Mouse (Mus musculus): ENCODE results near the gene Rgs7. TPM values are rescaled to one million over a fixed set of nuclear protein-coding genes. Genes with fewer than 3 reads are reported as not detected.

The Rgs7 gene
- polyA plus RNA-seq, 1 experiment, result 1.2 TPM

GRCm38 (mm10) chr1:175185211-175185610, 307.1 kb downstream of the Rgs7 start:
- 75% methylated on average over 2 of the region's 2 CpGs for WGBS
- H3K27ac ChIP-seq (ENCODE audit: insufficient read depth, low read depth, low read length), result no peak overlapping the region
- H3K4me1 ChIP-seq (ENCODE audit: control insufficient read depth, insufficient read depth, low read length), result no peaks in the 10 kb centered on the region
- no peaks in the 10 kb centered on the region for H3K27me3 ChIP-seq (replicated peaks; ENCODE audit: control insufficient read depth, insufficient read depth, low read length)
- no peak for DNase-seq
- H3K36me3 ChIP-seq (ENCODE audit: control insufficient read depth, insufficient read depth, low read length), result no peaks in the 10 kb centered on the region
- TF ChIP-seq CTCF (conservative IDR thresholded peaks at IDR 0.05; ENCODE audit: insufficient read depth, insufficient read length, low read depth, low read length), result no peak
- TF ChIP-seq POLR2A (IDR thresholded peaks at IDR 0.05; ENCODE audit: low read depth, low read length), result no peak
- H3K4me3 ChIP-seq (ENCODE audit: insufficient read depth, low read depth, low read length), result no peak overlapping the region

GRCm38 (mm10) chr1:175184736-175185135, 307.6 kb downstream of the Rgs7 start:
- H3K36me3 ChIP-seq (ENCODE audit: control insufficient read depth, insufficient read depth, low read length), result no peaks in the 10 kb centered on the region

GRCm38 (mm10) chr1:175178733-175179132, 313.6 kb downstream of the Rgs7 start:
- Histone ChIP-seq H3K27me3 (replicated peaks; ENCODE audit: control insufficient read depth, insufficient read depth, low read length) (no peaks in the 10 kb centered on the region), H3K4me1 (ENCODE audit: control insufficient read depth, insufficient read depth, low read length) (no peaks in the 10 kb centered on the region), H3K36me3 (ENCODE audit: control insufficient read depth, insufficient read depth, low read length) (no peaks in the 10 kb centered on the region), H3K27ac (ENCODE audit: insufficient read depth, low read depth, low read length) (no peak overlapping the region), H3K4me3 (ENCODE audit: insufficient read depth, low read depth, low read length) (no peak overlapping the region)
- no peak for DNase-seq
- WGBS, result 66% methylated on average over 1 of the region's 1 CpGs
- TF ChIP-seq POLR2A (IDR thresholded peaks at IDR 0.05; ENCODE audit: low read depth, low read length), result no peak
- TF ChIP-seq CTCF (conservative IDR thresholded peaks at IDR 0.05; ENCODE audit: insufficient read depth, insufficient read length, low read depth, low read length), result no peak

More at GRCm38 (mm10) chr1:175184736-175185135, 307.6 kb downstream of the Rgs7 start:
- no peaks in the 10 kb centered on the region for H3K4me1 ChIP-seq (ENCODE audit: control insufficient read depth, insufficient read depth, low read length)
- DNase-seq, result no peak
- H3K27ac ChIP-seq (ENCODE audit: insufficient read depth, low read depth, low read length), result no peak overlapping the region
- H3K4me3 ChIP-seq (ENCODE audit: insufficient read depth, low read depth, low read length), result no peak overlapping the region
- no peaks in the 10 kb centered on the region for H3K27me3 ChIP-seq (replicated peaks; ENCODE audit: control insufficient read depth, insufficient read depth, low read length)
- no peak for TF ChIP-seq CTCF (conservative IDR thresholded peaks at IDR 0.05; ENCODE audit: insufficient read depth, insufficient read length, low read depth, low read length)
- TF ChIP-seq POLR2A (IDR thresholded peaks at IDR 0.05; ENCODE audit: low read depth, low read length), result no peak
- 68% methylated on average over 3 of the region's 3 CpGs for WGBS

- no peaks in the 10 kb centered on the region for H3K27me3 ChIP-seq (replicated peaks; ENCODE audit: control insufficient read depth, insufficient read depth, low read length)
- no peak overlapping the region for H3K27ac ChIP-seq (ENCODE audit: insufficient read depth, low read depth, low read length)
- 60% methylated on average over 5 of the region's 5 CpGs for whole genome bisulfite sequencing
- no peaks in the 10 kb centered on the region for H3K4me1 ChIP-seq (ENCODE audit: control insufficient read depth, insufficient read depth, low read length)
- DNase-seq, result no peak
- no peaks in the 10 kb centered on the region for H3K36me3 ChIP-seq (ENCODE audit: control insufficient read depth, insufficient read depth, low read length)
- TF ChIP-seq POLR2A (IDR thresholded peaks at IDR 0.05; ENCODE audit: low read depth, low read length), result no peak
- TF ChIP-seq CTCF (conservative IDR thresholded peaks at IDR 0.05; ENCODE audit: insufficient read depth, insufficient read length, low read depth, low read length), result no peak
- H3K4me3 ChIP-seq (ENCODE audit: insufficient read depth, low read depth, low read length), result no peak overlapping the region
Observed at GRCm38 (mm10) chr1:175174918-175175675, 317.2 kb downstream of the Rgs7 start.

- DNase-seq, result no peak
- no peaks in the 10 kb centered on the region for H3K36me3 ChIP-seq (ENCODE audit: control insufficient read depth, insufficient read depth, low read length)
- no peak for TF ChIP-seq POLR2A (IDR thresholded peaks at IDR 0.05; ENCODE audit: low read depth, low read length)
- TF ChIP-seq CTCF (conservative IDR thresholded peaks at IDR 0.05; ENCODE audit: insufficient read depth, insufficient read length, low read depth, low read length), result no peak
- no peak overlapping the region for H3K4me3 ChIP-seq (ENCODE audit: insufficient read depth, low read depth, low read length)
- no peak overlapping the region for H3K27ac ChIP-seq (ENCODE audit: insufficient read depth, low read depth, low read length)
- 68% methylated on average over 1 of the region's 1 CpGs for WGBS
- no peaks in the 10 kb centered on the region for H3K27me3 ChIP-seq (replicated peaks; ENCODE audit: control insufficient read depth, insufficient read depth, low read length)
- no peaks in the 10 kb centered on the region for H3K4me1 ChIP-seq (ENCODE audit: control insufficient read depth, insufficient read depth, low read length)
Observed at GRCm38 (mm10) chr1:175155469-175155868, 336.8 kb downstream of the Rgs7 start.

- DNase-seq, result no peak
- Histone ChIP-seq H3K36me3 (ENCODE audit: control insufficient read depth, insufficient read depth, low read length) (no peaks in the 10 kb centered on the region), H3K4me1 (ENCODE audit: control insufficient read depth, insufficient read depth, low read length) (no peaks in the 10 kb centered on the region)
Observed at GRCm38 (mm10) chr1:175143051-175143450, 349.2 kb downstream of the Rgs7 start.

GRCm38 (mm10) chr1:175128525-175128924, 363.8 kb downstream of the Rgs7 start:
- 30% methylated on average over 2 of the region's 2 CpGs for WGBS
- no peak overlapping the region for H3K27ac ChIP-seq (ENCODE audit: insufficient read depth, low read depth, low read length)
- H3K36me3 ChIP-seq (ENCODE audit: control insufficient read depth, insufficient read depth, low read length), result no peaks in the 10 kb centered on the region
- no peaks in the 10 kb centered on the region for H3K27me3 ChIP-seq (replicated peaks; ENCODE audit: control insufficient read depth, insufficient read depth, low read length)
- no peaks in the 10 kb centered on the region for H3K4me1 ChIP-seq (ENCODE audit: control insufficient read depth, insufficient read depth, low read length)
- no peak overlapping the region for H3K4me3 ChIP-seq (ENCODE audit: insufficient read depth, low read depth, low read length)
- TF ChIP-seq POLR2A (IDR thresholded peaks at IDR 0.05; ENCODE audit: low read depth, low read length) (no peak), CTCF (conservative IDR thresholded peaks at IDR 0.05; ENCODE audit: insufficient read depth, insufficient read length, low read depth, low read length) (no peak)
- DNase-seq, result peak; percentile 60

More at GRCm38 (mm10) chr1:175143051-175143450, 349.2 kb downstream of the Rgs7 start:
- WGBS, result 80% methylated on average over 4 of the region's 4 CpGs
- no peak overlapping the region for H3K4me3 ChIP-seq (ENCODE audit: insufficient read depth, low read depth, low read length)
- H3K27ac ChIP-seq (ENCODE audit: insufficient read depth, low read depth, low read length), result no peak overlapping the region
- no peaks in the 10 kb centered on the region for H3K27me3 ChIP-seq (replicated peaks; ENCODE audit: control insufficient read depth, insufficient read depth, low read length)
- TF ChIP-seq POLR2A (IDR thresholded peaks at IDR 0.05; ENCODE audit: low read depth, low read length) (no peak), CTCF (conservative IDR thresholded peaks at IDR 0.05; ENCODE audit: insufficient read depth, insufficient read length, low read depth, low read length) (no peak)
